Mouse (Mus musculus) spleen, postnatal 14 days (tissue): ENCODE measurements at regions not wholly inside any gene's neighbourhood (a gene's known extent, or its start where the extent isn't known, plus 50 kb on each side); places are given as distances from the start of the nearest gene placed in this dataset.

ENCODE experiments used
- DNase-seq, 2 experiments: peaks; one replicate each; pipeline ENCODE4 v3.0.0; 2021 to 2022; ENCODE audit warnings: low spot score in 2 of 2

DNA sequence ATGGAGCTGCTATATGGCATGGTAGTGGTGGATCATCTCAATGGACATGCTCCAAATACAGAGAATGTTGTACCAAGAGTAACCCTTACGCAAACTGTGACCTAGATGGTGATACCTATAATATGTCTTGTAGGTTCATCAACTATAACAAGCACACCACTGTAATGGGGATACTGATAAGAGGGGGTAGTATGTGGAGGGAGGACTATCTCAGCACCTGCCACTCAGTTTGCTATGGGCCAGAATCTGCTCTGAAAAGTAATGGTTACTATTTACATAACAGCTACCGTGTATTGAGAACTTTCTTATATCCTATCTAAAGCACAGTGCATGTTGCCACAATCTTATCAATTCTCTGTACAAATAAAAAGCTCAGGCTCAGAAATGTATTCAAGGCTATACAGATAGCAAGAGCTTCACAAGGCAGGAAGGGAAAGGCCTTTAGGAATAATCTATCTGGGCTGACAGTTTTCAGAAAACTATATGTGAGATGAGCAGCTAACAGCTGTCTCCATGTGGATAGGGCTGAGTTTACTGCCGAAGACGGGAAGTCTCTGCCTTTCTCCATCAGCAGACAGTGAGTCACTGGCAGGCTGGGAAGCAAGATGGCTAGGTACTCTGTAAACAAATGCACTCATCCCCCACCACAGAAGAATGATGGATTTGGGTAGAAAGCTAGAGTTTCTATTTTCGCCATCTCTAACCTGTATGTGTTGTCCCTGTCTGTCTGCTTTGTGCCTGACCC, 77.1 kb upstream of the Nck2 start:
- no peak for DNase-seq

DNA sequence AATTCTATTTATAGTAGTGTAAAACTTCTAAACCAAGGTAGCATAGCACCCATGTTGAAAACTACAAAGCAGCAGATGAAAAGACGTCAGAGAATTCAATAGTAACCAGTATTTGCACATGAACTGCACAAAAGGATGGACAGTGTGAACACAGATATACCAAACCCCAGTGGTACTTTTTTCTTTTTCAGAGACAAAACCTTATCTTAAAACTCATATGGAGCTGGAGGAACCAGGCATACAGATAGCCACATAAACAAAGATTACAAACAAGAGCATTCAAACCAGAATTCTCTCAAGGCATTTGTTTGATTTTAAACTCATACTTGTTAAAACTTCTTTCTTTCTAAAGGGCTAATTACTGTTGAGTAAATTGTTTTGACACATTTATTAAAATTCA, 72.5 kb upstream of the Nck2 start:
- no peak for DNase-seq

DNA sequence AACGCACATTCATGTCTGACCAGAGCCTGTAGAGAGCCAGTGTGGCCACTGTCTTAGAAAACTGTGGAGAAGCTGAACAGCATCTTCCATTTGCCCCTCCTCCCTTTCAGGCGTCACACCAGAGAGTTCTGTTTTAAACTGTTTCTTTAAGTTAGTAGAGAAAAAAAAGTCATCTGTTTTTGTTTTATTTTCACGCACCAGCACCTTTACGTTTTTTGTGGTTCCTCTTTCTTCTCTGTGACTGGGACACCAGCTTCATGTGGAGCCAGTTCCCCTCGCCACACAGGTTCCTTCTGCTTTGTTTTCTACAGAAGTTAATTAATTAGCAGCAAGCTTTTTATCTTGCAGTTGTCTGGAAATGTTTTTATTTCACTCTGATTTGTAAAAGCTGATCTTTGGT, 69.4 kb upstream of the Nck2 start:
- DNase-seq: no peak

DNA sequence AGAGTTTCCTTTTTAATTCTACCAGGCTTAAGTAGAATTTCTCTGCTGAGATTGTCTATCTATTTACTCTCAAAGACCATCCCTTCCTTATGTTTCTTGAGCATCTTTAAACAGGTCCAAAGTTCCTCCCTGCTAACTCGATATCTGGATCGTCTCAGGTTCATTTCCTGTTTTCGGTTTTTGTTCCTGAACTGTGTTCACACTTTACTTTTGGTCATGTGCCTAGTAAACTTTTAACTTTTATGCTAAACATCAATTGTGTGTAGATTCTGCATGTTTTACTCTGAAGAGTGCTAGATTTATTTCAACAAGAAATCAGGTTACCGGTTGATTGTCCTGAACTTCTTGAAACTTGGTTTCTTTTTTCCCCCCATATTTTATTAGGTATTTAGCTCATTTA, 68.5 kb upstream of the Nck2 start:
- DNase-seq: no peak

DNA sequence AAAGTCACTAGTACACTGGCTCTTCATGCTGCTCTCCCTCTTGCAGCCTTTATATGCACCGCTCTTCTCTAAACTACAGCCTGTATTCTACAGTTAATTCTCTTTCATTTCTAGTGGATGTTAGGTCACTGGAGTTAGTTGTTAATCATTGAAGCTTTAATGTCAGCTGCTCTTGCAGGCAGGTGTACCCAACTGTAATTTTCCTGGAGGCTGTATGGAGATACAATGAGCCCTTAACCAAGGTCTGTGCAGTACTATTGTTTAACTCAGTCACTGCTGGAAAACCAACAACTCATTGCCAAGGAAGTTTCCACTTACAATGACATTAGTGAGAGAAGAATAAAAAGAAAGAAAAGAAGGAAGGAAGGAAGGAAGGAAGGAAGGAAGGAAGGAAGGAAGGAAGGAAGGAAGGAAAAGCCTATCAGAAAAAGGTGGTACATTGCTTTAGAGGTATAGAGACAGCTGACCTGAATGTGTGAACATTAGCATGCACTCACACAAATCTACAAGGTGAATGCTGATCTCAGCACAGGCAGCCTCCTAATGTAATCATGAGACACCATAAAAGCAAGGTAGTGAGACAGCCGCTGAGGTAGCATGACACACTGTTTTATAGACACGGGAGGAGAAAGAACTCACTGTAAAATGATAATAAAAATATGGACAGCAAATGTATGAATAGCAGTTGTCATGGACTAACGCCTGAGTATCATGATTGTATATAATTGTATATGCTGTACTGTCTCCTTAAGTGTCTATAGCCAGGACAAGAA, 66.7 kb upstream of the Nck2 start:
- DNase-seq: no peak

DNA sequence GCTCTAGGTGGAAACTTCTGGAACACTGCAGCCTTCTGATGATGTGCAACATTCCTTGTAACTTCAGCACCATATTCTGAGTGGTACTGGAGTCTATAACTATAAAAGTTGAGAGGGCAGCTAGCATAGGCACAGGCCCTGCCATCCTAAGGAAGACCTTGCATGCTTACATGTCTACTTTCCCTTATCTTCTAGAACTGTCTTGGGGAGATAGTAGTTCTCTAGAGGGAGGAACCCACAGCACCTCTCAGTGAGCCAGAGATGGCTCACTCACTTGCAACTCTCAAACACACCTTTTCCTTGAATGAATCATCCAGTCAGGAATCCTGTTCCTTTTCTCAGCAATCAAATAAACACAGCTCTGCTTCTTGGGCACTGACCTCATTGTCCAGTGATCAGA, 59.4 kb upstream of the Nck2 start:
- no peak for DNase-seq

DNA sequence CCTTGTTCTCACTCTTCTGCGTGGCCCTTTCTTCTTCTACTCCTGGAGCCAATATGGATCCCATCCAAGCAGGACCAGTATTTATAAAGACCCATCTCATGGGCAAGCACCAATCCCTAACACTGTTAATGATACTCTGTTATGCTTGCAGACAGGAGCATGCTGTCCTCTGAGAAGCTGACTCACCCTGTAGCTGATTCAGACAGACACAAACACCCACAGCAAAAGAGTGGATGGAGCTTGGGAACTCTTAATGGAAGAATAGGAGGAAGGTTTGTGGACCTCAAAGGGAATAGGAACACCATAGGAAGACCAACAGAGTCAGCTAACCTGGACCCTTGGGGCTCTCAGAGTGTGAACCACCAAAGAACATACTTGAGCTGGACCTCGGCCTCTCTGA, 50.3 kb upstream of the Nck2 start:
- DNase-seq: no peak
